Mouse (Mus musculus) ES-E14 (cell line): Measurements from ENCODE around the gene Foxp1. TPM values are rescaled to one million over a fixed set of nuclear protein-coding genes. Genes with fewer than 3 reads are reported as not detected.

ENCODE experiments used
- DNase-seq: peaks from one replicate; pipeline ENCODE4 v3.0.0-alpha.2; 2013; ENCODE audit warnings: low read depth, low spot score
- H3K27ac ChIP-seq: 2 replicates; pipeline ENCODE4 v1.5.1; 2012; ENCODE audit warnings: low read depth, mild to moderate bottlenecking, low read length, moderate library complexity, mixed read lengths; ENCODE audit not compliant: poor library complexity, insufficient read depth, severe bottlenecking
- H3K36me3 ChIP-seq: 2 replicates; pipeline ENCODE4 v1.6.1; 2012; ENCODE audit warnings: mild to moderate bottlenecking, low read length, moderate library complexity, mixed read lengths; ENCODE audit not compliant: control insufficient read depth, poor library complexity, insufficient read depth, severe bottlenecking
- H3K4me1 ChIP-seq, 2 experiments: fragments of 150-350 bp in 1 of 2; sonication (generic) in 1 of 2; 2 replicates each; pipeline ENCODE4 v1.6.1; 2012; ENCODE audit warnings: low read length in 2 of 2, mild to moderate bottlenecking in 1 of 2, mixed read lengths in 1 of 2; ENCODE audit not compliant: control insufficient read depth in 2 of 2, insufficient read depth in 2 of 2, poor library complexity in 1 of 2
- H3K4me3 ChIP-seq, 2 experiments: fragments of 150-350 bp in 1 of 2; sonication (generic) in 1 of 2; 2 replicates each; pipeline ENCODE4 v1.5.1; 2012; ENCODE audit warnings: low read length in 2 of 2, low read depth in 1 of 2, mild to moderate bottlenecking in 1 of 2, mixed read lengths in 1 of 2; ENCODE audit not compliant: insufficient read depth in 1 of 2, poor library complexity in 1 of 2, severe bottlenecking in 1 of 2
- H3K9ac ChIP-seq: 2 replicates; pipeline ENCODE4 v1.6.1; 2012; ENCODE audit warnings: low read depth, mild to moderate bottlenecking, low read length, mixed read lengths; ENCODE audit not compliant: poor library complexity, insufficient read depth, severe bottlenecking
- H3K9me3 ChIP-seq: fragments of 150-350 bp; sonication (generic); 2 replicates; pipeline ENCODE4 v1.6.1; 2012; ENCODE audit warnings: low read depth, mild to moderate bottlenecking, low read length; ENCODE audit not compliant: control insufficient read depth, insufficient read depth
- CHD2 ChIP-seq: IDR thresholded peaks from 2 replicates; pipeline ENCODE4 v1.6.1; 2014; ENCODE audit warnings: mild to moderate bottlenecking, low read depth, low read length, inconsistent platforms
- HCFC1 ChIP-seq: IDR thresholded peaks from 2 replicates; pipeline ENCODE4 v1.6.1; 2012; ENCODE audit warnings: low read length, inconsistent platforms, borderline replicate concordance; ENCODE audit not compliant: insufficient read depth
- MAFK ChIP-seq: IDR thresholded peaks from 2 replicates; pipeline ENCODE4 v1.6.1; 2014; ENCODE audit warnings: mild to moderate bottlenecking, low read depth, low read length, inconsistent platforms; ENCODE audit not compliant: insufficient read depth
- ZC3H11A ChIP-seq: IDR thresholded peaks from 2 replicates; pipeline ENCODE4 v1.6.1; 2012; ENCODE audit warnings: low read depth, mild to moderate bottlenecking, inconsistent platforms, low read length, borderline replicate concordance
- ZNF384 ChIP-seq: IDR thresholded peaks from 2 replicates; pipeline ENCODE4 v1.6.1; 2012; ENCODE audit warnings: low read depth, low read length, inconsistent platforms
- in situ Hi-C, 2 experiments: fragments of 600-800 bp; cut with MboI; formaldehyde crosslinking; loops; one replicate each; pipeline ENCODE4 v1.15.1; 2025; ENCODE audit warnings: low sequenced_read_pairs in 2 of 2, inconsistent platforms in 1 of 2; ENCODE audit not compliant: unreplicated experiment in 2 of 2
- total RNA-seq: library from RNA; depleted of rRNA; stranded (reverse); fragments of 300-350 nt; gene quantifications from 2 replicates; pipeline ENCODE4 v1.2.3, GENCODE M21; 2012

The Foxp1 gene
- total RNA-seq, 1 experiment, result 70.0 TPM

DNA sequence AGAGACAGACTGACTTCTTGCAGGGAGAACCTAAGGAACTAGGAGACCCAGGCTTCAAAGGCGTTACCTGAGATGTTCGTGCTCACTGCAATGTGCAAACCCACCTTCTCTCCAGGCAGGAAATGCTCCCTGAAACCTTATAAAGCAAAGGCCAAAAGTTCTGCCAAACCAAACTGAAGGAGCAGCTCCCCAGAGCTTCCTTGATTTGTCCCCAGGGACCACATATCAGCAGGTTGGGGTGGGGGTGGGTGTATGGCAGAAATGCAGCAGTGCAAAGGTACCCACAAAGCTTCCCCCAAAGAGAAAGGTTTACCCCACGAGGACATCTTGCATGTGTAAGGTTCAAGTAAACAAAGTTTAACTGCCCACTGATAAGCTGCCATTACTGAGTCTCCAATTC, 184.3 kb downstream of the Foxp1 start:
- H3K4me3 ChIP-seq, result no peak overlapping the region
- H3K4me1 ChIP-seq, result no peaks in the 10 kb centered on the region
- H3K36me3 ChIP-seq, result no peaks in the 10 kb centered on the region
- no peak for TF ChIP-seq ZC3H11A
- TF ChIP-seq MAFK, result no peak
- no peak for TF ChIP-seq HCFC1
- TF ChIP-seq CHD2, result no peak
- no peak for TF ChIP-seq ZNF384
- DNase-seq, result no peak
- no peak overlapping the region for H3K9ac ChIP-seq
- H3K9me3 ChIP-seq, result no peaks in the 10 kb centered on the region
- in situ Hi-C loops, result no loop called here
- no peak overlapping the region for H3K27ac ChIP-seq

DNA sequence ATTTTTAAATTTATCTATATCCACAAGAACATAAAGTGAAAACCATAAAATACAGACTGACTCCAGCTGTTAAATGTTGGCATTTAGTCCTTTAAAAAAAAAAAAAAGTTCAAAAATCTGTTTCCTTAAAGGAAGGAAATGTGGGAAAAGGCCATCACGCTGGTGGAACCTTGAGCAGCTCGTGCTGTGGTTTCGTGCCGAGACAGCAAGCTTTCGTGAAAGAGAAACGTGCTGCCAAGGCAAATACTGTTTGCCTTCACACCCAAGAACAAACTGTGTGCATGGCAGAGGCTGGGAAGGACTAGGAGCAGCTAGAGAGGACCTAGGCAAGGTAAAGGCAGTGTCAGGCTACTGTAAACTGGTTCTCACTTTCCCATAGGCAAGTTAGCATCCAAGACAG, 184.9 kb downstream of the Foxp1 start:
- TF ChIP-seq HCFC1, result no peak
- no peak for TF ChIP-seq ZNF384
- TF ChIP-seq CHD2, result no peak
- no peak for TF ChIP-seq ZC3H11A
- TF ChIP-seq MAFK, result no peak

DNA sequence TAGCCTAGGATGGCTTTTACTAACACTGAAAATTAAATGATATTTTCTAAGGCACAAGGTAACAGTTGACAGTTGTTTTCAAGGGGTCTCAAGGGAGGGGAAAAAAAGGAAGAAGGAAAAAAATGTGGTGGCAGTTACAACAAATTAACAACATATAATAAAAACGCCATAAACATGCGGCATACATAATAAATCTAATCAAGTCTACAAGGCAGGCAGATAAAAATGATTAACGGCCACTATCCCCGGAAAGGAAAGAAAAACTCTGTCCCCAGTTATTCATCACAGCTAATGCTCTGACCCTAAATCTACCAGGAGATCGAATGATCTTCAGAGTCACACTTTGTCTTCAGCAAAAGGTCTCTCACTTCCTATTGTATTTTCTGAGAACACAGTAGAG, 186.3 kb downstream of the Foxp1 start:
- no peak for TF ChIP-seq HCFC1
- no peak for TF ChIP-seq ZC3H11A
- TF ChIP-seq CHD2, result no peak
- TF ChIP-seq ZNF384, result no peak
- TF ChIP-seq MAFK, result no peak
- in situ Hi-C loops, result no loop called here
- H3K4me3 ChIP-seq, result no peak overlapping the region
- no peak overlapping the region for H3K27ac ChIP-seq
- H3K36me3 ChIP-seq, result no peaks in the 10 kb centered on the region
- H3K9me3 ChIP-seq, result no peaks in the 10 kb centered on the region
- DNase-seq, result no peak
- no peaks in the 10 kb centered on the region for H3K4me1 ChIP-seq
- H3K9ac ChIP-seq, result no peak overlapping the region

More for the DNA sequence above, 184.9 kb downstream of the Foxp1 start:
- Histone ChIP-seq H3K27ac (no peak overlapping the region), H3K9ac (no peak overlapping the region), H3K4me1 (no peaks in the 10 kb centered on the region), H3K9me3 (no peaks in the 10 kb centered on the region), H3K36me3 (no peaks in the 10 kb centered on the region), H3K4me3 (no peak overlapping the region)
- in situ Hi-C loops, result no loop called here
- no peak for DNase-seq

DNA sequence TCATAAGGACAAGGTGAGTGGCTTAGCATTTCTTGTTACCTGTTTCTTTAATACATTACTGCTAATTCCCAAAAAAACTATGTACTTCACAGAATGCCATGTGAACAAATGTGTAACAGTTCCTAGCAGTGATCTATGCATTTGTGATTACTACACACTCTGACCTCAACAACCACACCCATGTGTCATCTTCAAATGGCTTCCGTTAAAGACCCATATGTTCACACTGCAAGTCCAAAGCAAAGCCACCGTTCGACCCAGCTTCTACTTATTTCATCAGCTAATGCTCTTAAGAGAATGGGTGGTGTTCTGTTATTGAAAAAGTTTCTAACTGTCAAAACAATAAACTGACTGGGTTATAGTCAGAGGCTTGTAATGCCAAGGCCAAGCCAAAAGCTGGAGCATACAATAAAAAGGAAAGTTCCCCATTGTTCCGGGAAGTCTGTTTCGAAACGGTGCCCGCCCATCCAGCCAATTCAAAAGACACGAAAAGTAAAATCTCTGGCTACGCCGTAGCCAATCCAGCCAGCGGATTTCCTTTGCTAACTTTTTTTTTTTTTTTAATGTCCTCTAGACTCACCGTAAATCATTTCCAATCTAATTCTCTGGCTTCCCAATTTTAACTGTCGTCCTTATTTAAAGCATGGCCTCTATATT, 187.2 kb downstream of the Foxp1 start:
- no peak for DNase-seq
- Histone ChIP-seq H3K9ac (no peak overlapping the region), H3K4me1 (no peaks in the 10 kb centered on the region), H3K36me3 (no peaks in the 10 kb centered on the region), H3K4me3 (no peak overlapping the region), H3K9me3 (no peaks in the 10 kb centered on the region), H3K27ac (no peak overlapping the region)
- TF ChIP-seq HCFC1 (no peak), ZNF384 (0 out of 2 replicates have a peak, but pooled peaks have one; percentile 37)
- in situ Hi-C loops, result no loop called here

DNA sequence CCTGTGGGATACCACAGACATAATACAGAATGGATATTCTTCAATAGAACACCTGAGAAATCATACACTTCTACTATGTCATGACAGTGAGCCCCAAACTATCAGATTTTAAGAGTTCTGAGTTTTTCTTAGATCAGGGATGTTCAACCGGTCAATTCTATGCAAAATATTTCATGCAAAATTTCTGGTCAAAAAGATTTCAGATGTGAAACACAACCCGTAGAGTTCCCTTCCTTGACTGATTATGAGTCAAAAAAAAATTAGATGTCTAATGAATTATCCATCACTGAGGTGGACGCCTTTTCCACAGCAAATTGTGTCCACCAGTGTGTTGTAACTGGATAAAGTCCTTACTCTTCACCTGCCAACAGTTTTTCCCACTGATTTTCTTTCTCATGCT, 188.3 kb downstream of the Foxp1 start:
- DNase-seq, result no peak
- H3K4me3 ChIP-seq, result no peak overlapping the region
- TF ChIP-seq CHD2, result no peak
- H3K27ac ChIP-seq, result no peak overlapping the region
- H3K9me3 ChIP-seq, result no peaks in the 10 kb centered on the region
- no peaks in the 10 kb centered on the region for H3K4me1 ChIP-seq
- in situ Hi-C loops, result no loop called here
- no peak overlapping the region for H3K9ac ChIP-seq
- no peaks in the 10 kb centered on the region for H3K36me3 ChIP-seq
